Mouse (Mus musculus) liver, adult 2 months (tissue): ENCODE measurements around the gene Ube2c. TPM values are rescaled to one million over a fixed set of nuclear protein-coding genes. Genes with fewer than 3 reads are reported as not detected.

ENCODE experiments used
- DNase-seq: peaks from one replicate; pipeline ENCODE4 v3.0.0-alpha.2; 2011; ENCODE audit warnings: low read depth, low spot score; ENCODE audit errors: extremely low read depth
- H3K27ac ChIP-seq: fragments of 200-500 bp; replicated peaks from 2 replicates; pipeline ENCODE4 v1.5.1; 2012; ENCODE audit warnings: low read depth, mild to moderate bottlenecking, control low read depth, inconsistent platforms, low read length; ENCODE audit not compliant: insufficient read depth
- H3K27me3 ChIP-seq: fragments of 200-500 bp; 2 replicates; pipeline ENCODE4 v1.6.1; 2012; ENCODE audit warnings: mild to moderate bottlenecking, moderate library complexity, low read length, inconsistent platforms; ENCODE audit not compliant: control insufficient read depth, insufficient read depth
- H3K36me3 ChIP-seq: fragments of 200-500 bp; 2 replicates; pipeline ENCODE4 v1.6.1; 2012; ENCODE audit warnings: low read length, inconsistent platforms; ENCODE audit not compliant: control insufficient read depth, insufficient read depth
- H3K4me1 ChIP-seq: fragments of 200-500 bp; 2 replicates; pipeline ENCODE4 v1.6.1; 2011; ENCODE audit warnings: low read length; ENCODE audit not compliant: control insufficient read depth, insufficient read depth
- H3K4me3 ChIP-seq: fragments of 200-500 bp; 2 replicates; pipeline ENCODE4 v1.5.1; 2011; ENCODE audit warnings: low read depth, mild to moderate bottlenecking, control low read depth, low read length, moderate library complexity; ENCODE audit not compliant: insufficient read depth
- H3K79me2 ChIP-seq: fragments of 200-500 bp; 2 replicates; pipeline ENCODE4 v1.6.1; 2012; ENCODE audit warnings: inconsistent platforms, mild to moderate bottlenecking, low read length, moderate library complexity; ENCODE audit not compliant: control insufficient read depth, insufficient read depth
- H3K9ac ChIP-seq: fragments of 200-500 bp; 2 replicates; pipeline ENCODE4 v1.6.1; 2012; ENCODE audit warnings: low read depth, mild to moderate bottlenecking, control low read depth, inconsistent platforms, low read length
- CTCF ChIP-seq: fragments of 200-500 bp; IDR thresholded peaks from 2 replicates; pipeline ENCODE4 v1.5.1; 2011; ENCODE audit warnings: low read depth, low read length, control low read depth
- POLR2A ChIP-seq: fragments of 200-500 bp; IDR thresholded peaks from 2 replicates; pipeline ENCODE4 v1.6.1; 2011; ENCODE audit warnings: low read length, control low read depth; ENCODE audit not compliant: insufficient read depth; ENCODE audit errors: extremely low read depth
- WGBS: fragments of 180-500 bp; shearing (Covaris S2); methylation state at CpG from one replicate; pipeline ENCODE4 v1.1.7; 2018; 5-methylcytosine and 5-hydroxymethylcytosine counted together
- polyA plus RNA-seq: library from polyadenylated mRNA; depleted of rRNA; stranded (reverse); fragments of >200 nt; gene quantifications from 2 replicates; pipeline ENCODE4 v1.2.3, GENCODE M21; 2012
- total RNA-seq: library from RNA; depleted of rRNA; stranded (reverse); fragments of >200 nt; gene quantifications from 2 replicates; pipeline ENCODE4 v1.2.3, GENCODE M21; 2014

Ube2c gene
- total and polyA plus RNA-seq, 2 experiments, result 0.18 to 1.2 TPM

- WGBS, result 76% methylated on average over 2 of the region's 2 CpGs
- Histone ChIP-seq H3K27ac (no peak overlapping the region), H3K36me3 (no peaks in the 10 kb centered on the region), H3K4me3 (no peak overlapping the region), H3K9ac (no peak overlapping the region), H3K27me3 (no peaks in the 10 kb centered on the region), H3K4me1 (no peaks in the 10 kb centered on the region), H3K79me2 (no peaks in the 10 kb centered on the region)
- no peak for TF ChIP-seq CTCF
- TF ChIP-seq POLR2A, result no peak
- no peak for DNase-seq
These were observed 43.9 kb downstream of the Ube2c start for GRCm38 (mm10) chr2:164813557-164813956.

DNA sequence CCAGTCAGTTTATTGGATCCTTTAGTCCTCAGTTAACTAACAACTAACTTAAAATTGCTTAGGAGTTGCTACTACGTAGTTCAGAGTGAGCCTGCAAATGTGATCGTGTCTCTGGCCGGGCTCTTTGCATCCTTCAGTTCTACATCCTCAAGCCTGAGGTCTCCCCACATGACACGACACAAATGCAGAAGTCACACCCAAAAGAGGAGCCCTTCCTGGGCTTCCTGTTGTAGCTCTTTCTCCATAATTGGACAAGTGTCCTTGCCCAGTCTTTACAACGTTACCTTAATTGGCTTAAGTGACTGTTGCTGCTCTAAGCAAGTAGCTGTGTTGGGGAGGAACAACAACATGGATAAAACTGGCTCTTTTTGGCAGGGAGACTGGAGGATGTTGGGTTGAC lies 45.6 kb downstream of the Ube2c start:
- no peak overlapping the region for H3K4me3 ChIP-seq
- no peak overlapping the region for H3K9ac ChIP-seq
- H3K27ac ChIP-seq, result no peak overlapping the region
- TF ChIP-seq POLR2A (no peak), CTCF (no peak)
- no peaks in the 10 kb centered on the region for H3K79me2 ChIP-seq
- H3K36me3 ChIP-seq, result no peaks in the 10 kb centered on the region
- H3K27me3 ChIP-seq, result no peaks in the 10 kb centered on the region
- H3K4me1 ChIP-seq, result no peaks in the 10 kb centered on the region
- WGBS, result 87% methylated on average over 5 of the region's 5 CpGs
- no peak for DNase-seq

GRCm38 (mm10) chr2:164815821-164816220 lies 46.1 kb downstream of the Ube2c start:
- DNase-seq, result no peak
- 95% methylated on average over 8 of the region's 8 CpGs for WGBS
- no peak overlapping the region for H3K27ac ChIP-seq
- no peaks in the 10 kb centered on the region for H3K4me1 ChIP-seq
- TF ChIP-seq CTCF (no peak), POLR2A (no peak)
- H3K36me3 ChIP-seq, result no peaks in the 10 kb centered on the region
- H3K4me3 ChIP-seq, result no peak overlapping the region
- no peak overlapping the region for H3K9ac ChIP-seq
- no peaks in the 10 kb centered on the region for H3K79me2 ChIP-seq
- no peaks in the 10 kb centered on the region for H3K27me3 ChIP-seq

GRCm38 (mm10) chr2:164817206-164817605 lies 47.5 kb downstream of the Ube2c start:
- Histone ChIP-seq H3K4me1 (no peaks in the 10 kb centered on the region), H3K27ac (no peak overlapping the region), H3K4me3 (no peak overlapping the region), H3K9ac (no peak overlapping the region), H3K36me3 (no peaks in the 10 kb centered on the region), H3K79me2 (no peaks in the 10 kb centered on the region), H3K27me3 (no peaks in the 10 kb centered on the region)
- DNase-seq, result no peak
- TF ChIP-seq CTCF (no peak), POLR2A (no peak)
- 88% methylated on average over 6 of the region's 6 CpGs for WGBS

- H3K79me2 ChIP-seq, result no peaks in the 10 kb centered on the region
- H3K4me1 ChIP-seq, result no peaks in the 10 kb centered on the region
- no peak overlapping the region for H3K4me3 ChIP-seq
- no peaks in the 10 kb centered on the region for H3K36me3 ChIP-seq
- TF ChIP-seq POLR2A (no peak), CTCF (no peak)
- 90% methylated on average over 5 of the region's 5 CpGs for WGBS
- DNase-seq, result no peak
- no peak overlapping the region for H3K27ac ChIP-seq
- H3K9ac ChIP-seq, result no peak overlapping the region
- no peaks in the 10 kb centered on the region for H3K27me3 ChIP-seq
These were observed 48.0 kb downstream of the Ube2c start for GRCm38 (mm10) chr2:164817703-164818102.

DNA sequence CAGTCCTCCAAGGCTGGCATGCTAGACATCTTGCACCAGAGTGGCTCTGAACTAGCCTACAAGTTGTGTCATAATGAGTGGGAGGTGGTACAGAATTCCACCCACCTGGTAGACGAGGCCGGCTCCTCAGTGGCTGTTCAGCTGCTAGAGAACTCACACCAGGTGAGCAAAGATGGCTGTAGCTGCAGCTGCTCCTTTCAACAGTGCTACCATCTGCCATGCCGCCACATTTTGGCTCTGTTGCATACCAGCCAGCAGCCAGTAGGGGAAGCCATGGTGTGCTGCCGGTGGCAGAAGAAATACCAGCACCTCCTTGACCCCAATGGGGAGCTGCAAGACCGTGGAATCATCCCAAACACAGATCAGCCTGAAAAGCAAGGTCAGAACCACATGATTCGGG lies 51.4 kb downstream of the Ube2c start:
- no peak for TF ChIP-seq POLR2A
- TF ChIP-seq CTCF, result no peak
- Histone ChIP-seq H3K36me3 (peaks cover 4% of the 10 kb centered on the region; the same call in 1 of the 2 replicates), H3K4me1 (peaks cover 4% of the 10 kb centered on the region), H3K9ac (no peak overlapping the region), H3K4me3 (no peak overlapping the region), H3K27ac (no peak overlapping the region), H3K79me2 (peaks cover 13% of the 10 kb centered on the region), H3K27me3 (no peaks in the 10 kb centered on the region)
- WGBS, result 94% methylated on average over 6 of the region's 6 CpGs
- DNase-seq, result no peak
